Mouse (Mus musculus): ENCODE data around the gene Dck.
A peak's percentile ranks its signal among the peaks of the same experiment; 100 is the strongest.

Gene Dck

GRCm38 (mm10) chr5:88793676-88794075 lies 28.9 kb downstream of the Dck start:
- no peak for DNase-seq

GRCm38 (mm10) chr5:88795910-88796584 lies 31.3 kb downstream of the Dck start:
- no peak for DNase-seq

GRCm38 (mm10) chr5:88796588-88796987 lies 31.8 kb downstream of the Dck start:
- DNase-seq, result no peak

GRCm38 (mm10) chr5:88797121-88797520 lies 32.3 kb downstream of the Dck start:
- DNase-seq, result no peak

- DNase-seq, result no peak
Observed at GRCm38 (mm10) chr5:88805616-88806015, 40.8 kb downstream of the Dck start.

DNA sequence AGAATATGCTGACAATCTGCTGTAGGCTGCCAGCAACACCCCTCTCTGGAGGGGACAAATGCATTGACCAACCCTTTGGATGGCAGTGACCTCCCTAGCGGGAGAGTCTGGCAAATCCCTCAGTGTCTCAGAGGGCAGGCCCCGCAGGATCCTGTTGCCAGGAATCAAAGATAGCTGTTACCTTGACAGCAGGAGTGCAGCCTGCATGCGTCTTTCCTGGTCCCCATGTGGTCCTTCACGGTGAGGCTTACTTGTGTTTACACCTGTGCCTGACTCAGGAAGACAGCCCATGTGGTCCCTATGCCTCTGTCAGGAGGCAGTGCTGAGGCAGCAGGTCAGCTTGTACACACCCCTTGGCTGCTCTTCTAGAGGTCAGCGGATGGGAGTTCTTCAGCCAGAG lies 41.5 kb downstream of the Dck start:
- no peak for DNase-seq

- no peak for DNase-seq
Observed at GRCm38 (mm10) chr5:88807342-88807741, 42.5 kb downstream of the Dck start.

DNA sequence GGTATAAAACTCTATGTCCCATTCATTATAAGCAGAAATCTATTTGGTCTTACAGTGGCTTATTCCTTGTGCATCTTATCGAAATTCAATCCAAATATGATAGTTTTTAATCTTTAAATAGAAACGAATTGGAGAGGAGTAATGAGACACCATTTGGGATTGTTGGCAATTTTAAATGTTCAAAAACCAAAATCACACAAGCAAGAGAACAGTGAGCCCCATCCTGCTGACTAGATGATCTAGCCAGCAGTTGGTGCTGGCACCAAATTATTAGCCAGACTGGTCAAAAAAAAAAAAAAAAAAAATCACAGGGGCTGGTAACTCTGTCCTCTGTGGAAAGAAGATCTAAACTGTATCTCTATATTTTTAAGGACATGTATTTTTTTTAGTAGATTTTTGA lies 48.4 kb downstream of the Dck start:
- DNase-seq, result no peak

- no peak for DNase-seq
Observed at GRCm38 (mm10) chr5:88814552-88814951, 49.8 kb downstream of the Dck start.

DNA sequence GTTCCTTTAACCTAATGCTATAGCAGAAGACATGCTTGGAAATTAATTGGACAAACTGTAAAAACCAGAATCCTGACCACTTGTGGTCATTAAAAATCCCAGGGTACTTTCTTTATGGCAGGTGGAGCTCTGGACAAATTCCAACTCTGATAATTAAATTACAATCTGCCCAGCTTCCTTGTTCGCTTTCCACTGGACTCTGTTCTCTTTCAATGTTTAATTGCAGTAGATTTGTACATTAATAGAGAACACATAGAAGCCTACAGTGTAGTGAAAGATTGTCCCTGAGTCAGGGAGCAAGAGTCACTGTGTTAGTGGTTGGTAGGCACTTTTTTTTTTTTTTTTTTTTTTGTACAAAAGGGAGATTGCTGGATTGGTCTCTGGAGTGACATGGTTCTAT lies 56.7 kb downstream of the Dck start:
- DNase-seq, result peak; percentile 14

GRCm38 (mm10) chr5:88824838-88825237 lies 60.0 kb downstream of the Dck start:
- DNase-seq, result peak; percentile 23

DNA sequence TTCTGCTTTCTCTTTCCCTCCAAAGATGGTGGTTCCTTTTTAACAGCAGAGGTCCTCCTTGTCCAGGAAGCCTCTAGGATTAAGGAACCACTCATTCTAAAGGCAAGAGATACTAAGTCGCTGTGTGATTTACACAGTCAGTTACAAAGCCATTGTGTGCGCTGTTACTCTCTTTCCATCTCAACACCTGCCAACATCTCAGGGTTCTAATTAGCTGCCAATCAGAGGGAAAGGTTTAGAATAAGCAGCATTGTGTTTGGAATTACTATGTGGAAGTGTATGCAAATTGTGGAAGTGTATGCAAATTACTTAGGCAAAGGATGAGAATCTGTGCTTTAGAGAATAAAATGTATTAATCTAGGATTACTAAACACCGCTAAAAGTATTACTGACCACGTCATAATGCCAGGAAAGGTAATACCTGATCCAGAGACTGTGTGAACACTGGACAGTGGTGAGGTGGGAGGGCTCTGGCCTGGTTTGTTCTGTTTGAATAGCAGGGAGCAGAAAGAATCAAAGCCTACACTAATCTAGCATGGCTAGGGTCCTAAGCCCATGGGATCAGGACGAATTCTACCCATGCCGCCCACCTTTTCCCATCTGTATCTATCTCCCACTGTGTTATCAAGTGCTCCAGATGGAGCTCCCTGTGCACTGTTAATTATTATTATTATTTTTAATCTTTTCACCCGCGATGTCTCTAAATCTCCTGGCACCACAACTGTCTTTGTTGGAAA lies 65.2 kb downstream of the Dck start:
- DNase-seq, result no peak

DNA sequence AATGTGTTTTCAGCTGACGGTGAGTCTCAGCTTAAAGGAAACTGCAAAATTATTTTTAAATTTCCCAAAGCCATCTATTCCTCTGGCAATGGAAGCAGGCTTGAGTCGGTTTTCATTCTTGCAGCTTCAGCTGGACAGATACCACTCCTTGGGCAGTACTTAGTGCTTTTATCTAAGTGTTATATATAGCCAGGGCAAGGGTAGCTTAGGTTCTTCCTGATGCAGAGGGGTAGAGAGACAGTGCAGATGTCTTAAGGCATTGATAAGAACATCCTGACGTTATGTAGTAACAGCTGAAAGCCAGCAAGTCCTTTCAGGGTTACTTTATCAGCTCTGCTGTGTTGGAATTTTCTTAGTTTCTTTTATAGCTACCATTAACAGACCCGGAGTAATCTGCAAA lies 66.1 kb downstream of the Dck start:
- no peak for DNase-seq

DNA sequence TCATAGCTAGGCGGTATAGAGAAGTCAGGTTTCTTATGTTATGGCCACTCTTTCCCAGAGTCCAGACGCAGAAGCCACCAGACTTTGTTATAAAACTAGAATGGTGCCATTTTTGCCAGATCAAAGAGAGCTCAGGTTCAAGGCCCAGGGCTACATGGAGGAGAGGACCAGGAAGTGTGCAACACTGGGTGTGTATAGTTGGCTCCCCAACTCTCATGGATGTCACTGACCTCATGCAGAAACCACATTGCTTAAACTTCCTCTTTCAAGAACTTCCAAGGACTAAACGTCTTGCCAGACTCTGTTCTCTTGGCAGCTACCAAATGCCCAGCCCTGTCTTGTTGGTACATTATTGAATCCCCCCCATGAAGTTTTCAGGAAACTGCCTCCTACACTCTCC lies 67.1 kb downstream of the Dck start:
- DNase-seq, result no peak

Measured in retina, postnatal 1 day (tissue).